Comparison of ENCODE assay signal across 8 mouse cellular contexts in genomic region chr7:112841484-112841883, GRCm38 (mm10).
A peak's percentile ranks its signal among the peaks of the same experiment; 100 is the strongest.
DNase-seq lines count a peak whose midpoint lies in the region; ATAC-seq lines count a peak whose summit lies in the region.

No protein-coding gene starts in this region.

- peaks cover 9% of the 10 kb centered on the region; the same call in 1 of the 2 replicates for H3K4me1 ChIP-seq in kidney, embryonic 16.5 days (ENCODE audit: insufficient read depth, low read length)
- peaks cover 29% of the 10 kb centered on the region for H3K4me1 ChIP-seq in embryonic facial prominence, embryonic 13.5 days
- peaks cover 21% of the 10 kb centered on the region for H3K4me1 ChIP-seq in hindbrain, embryonic 16.5 days (ENCODE audit: control insufficient read depth, insufficient read depth, low read depth, low read length)
- H3K4me1 ChIP-seq in neural tube, embryonic 12.5 days = peaks cover 23% of the 10 kb centered on the region

- H3K9me3 ChIP-seq in kidney, embryonic 16.5 days (ENCODE audit: low read length) = peaks cover 5% of the 10 kb centered on the region; the same call in 1 of the 2 replicates
- 0 out of 2 replicates have a peak, but pooled peaks cover 5% of the 10 kb centered on the region for H3K9me3 ChIP-seq in embryonic facial prominence, embryonic 13.5 days
- no peaks in the 10 kb centered on the region for H3K9me3 ChIP-seq in hindbrain, embryonic 16.5 days (ENCODE audit: control insufficient read depth, low read length)
- no peaks in the 10 kb centered on the region; the same call in 1 of the 2 replicates for H3K9me3 ChIP-seq in neural tube, embryonic 12.5 days

- H3K4me3 ChIP-seq in kidney, embryonic 16.5 days (ENCODE audit: low read length) = no peak overlapping the region
- no peak overlapping the region for H3K4me3 ChIP-seq in embryonic facial prominence, embryonic 13.5 days
- peak overlapping the region; percentile 23 for H3K4me3 ChIP-seq in hindbrain, embryonic 16.5 days (ENCODE audit: low read length)
- H3K4me3 ChIP-seq in neural tube, embryonic 12.5 days = no peak overlapping the region

- peak overlapping the region; percentile 22; the same call in 1 of the 2 replicates for H3K4me2 ChIP-seq in kidney, embryonic 16.5 days (replicated peaks; ENCODE audit: low read depth, low read length)
- peak overlapping the region; percentile 40 for H3K4me2 ChIP-seq in embryonic facial prominence, embryonic 13.5 days
- peak overlapping the region; percentile 45 for H3K4me2 ChIP-seq in hindbrain, embryonic 16.5 days (ENCODE audit: low read length)
- H3K4me2 ChIP-seq in neural tube, embryonic 12.5 days (replicated peaks) = peak overlapping the region; percentile 45

- no peak for DNase-seq in kidney, postnatal 4 days
- no peak for DNase-seq in embryo, embryonic 11 days
- no peak for DNase-seq in gastrocnemius, postnatal 4 days (ENCODE audit: low spot score in 2 of 2)
- no peak for DNase-seq in B cell, adult 2 months

- no peak for ATAC-seq in kidney, embryonic 16.5 days (ENCODE audit: low FRiP score, low TSS enrichment)
- ATAC-seq in embryonic facial prominence, embryonic 13.5 days (ENCODE audit: insufficient number of reproducible peaks, insufficient read depth, low FRiP score, low TSS enrichment, low read depth) = no peak
- no peak for ATAC-seq in hindbrain, embryonic 16.5 days
- ATAC-seq in neural tube, embryonic 12.5 days (ENCODE audit: low FRiP score, low read depth) = peak; percentile 63; the same call in 1 of the 2 replicates

- peaks cover 4% of the 10 kb centered on the region; the same call in 1 of the 2 replicates for H3K36me3 ChIP-seq in kidney, embryonic 16.5 days (ENCODE audit: insufficient read depth, low read length)
- H3K36me3 ChIP-seq in embryonic facial prominence, embryonic 13.5 days = no peaks in the 10 kb centered on the region
- H3K36me3 ChIP-seq in hindbrain, embryonic 16.5 days (ENCODE audit: control insufficient read depth, insufficient read depth, low read length) = no peaks in the 10 kb centered on the region
- H3K36me3 ChIP-seq in neural tube, embryonic 12.5 days = no peaks in the 10 kb centered on the region

- H3K27me3 ChIP-seq in kidney, embryonic 16.5 days (ENCODE audit: insufficient read depth, low read length) = no peaks in the 10 kb centered on the region
- H3K27me3 ChIP-seq in embryonic facial prominence, embryonic 13.5 days = no peaks in the 10 kb centered on the region
- no peaks in the 10 kb centered on the region for H3K27me3 ChIP-seq in hindbrain, embryonic 16.5 days (replicated peaks; ENCODE audit: control insufficient read depth, insufficient read depth, low read length)
- no peaks in the 10 kb centered on the region for H3K27me3 ChIP-seq in neural tube, embryonic 12.5 days (replicated peaks)

- 41% methylated on average over 8 of the region's 8 CpGs for WGBS in kidney, embryonic 16.5 days
- WGBS in embryonic facial prominence, embryonic 13.5 days = 23% methylated on average over 8 of the region's 8 CpGs
- 9% methylated on average over 8 of the region's 8 CpGs for whole genome bisulfite sequencing in hindbrain, embryonic 16.5 days
- WGBS in neural tube, embryonic 12.5 days = 10% methylated on average over 8 of the region's 8 CpGs

- H3K9ac ChIP-seq in kidney, embryonic 16.5 days (replicated peaks; ENCODE audit: low read length) = no peak overlapping the region
- H3K9ac ChIP-seq in embryonic facial prominence, embryonic 13.5 days = no peak overlapping the region
- no peak overlapping the region for H3K9ac ChIP-seq in hindbrain, embryonic 16.5 days (ENCODE audit: low read depth, low read length)
- no peak overlapping the region for H3K9ac ChIP-seq in neural tube, embryonic 12.5 days

- no peak overlapping the region for H3K27ac ChIP-seq in kidney, embryonic 16.5 days (ENCODE audit: low read length)
- peak overlapping the region; percentile 53; the same call in 1 of the 2 replicates for H3K27ac ChIP-seq in embryonic facial prominence, embryonic 13.5 days
- H3K27ac ChIP-seq in hindbrain, embryonic 16.5 days (ENCODE audit: low read depth, low read length) = peak overlapping the region; percentile 65
- no peak overlapping the region for H3K27ac ChIP-seq in neural tube, embryonic 12.5 days

Comparison
In these comparisons a context has a peak if more than half of its experiments do, and no peak if none do; other contexts are left out.
1. H3K27ac ChIP-seq: peak in embryonic facial prominence, embryonic 13.5 days (single experiment) and hindbrain, embryonic 16.5 days (single experiment); none in kidney, embryonic 16.5 days (single experiment) and neural tube, embryonic 12.5 days (single experiment).
2. Peak in every context shown above with its lines, with median percentiles within 50 percentile points of each other: H3K4me2 ChIP-seq.